In genomic region chr1:166089739-166090138, GRCm38 (mm10) we compare ENCODE assay signal across 14 mouse cellular contexts. TPM values are rescaled to one million over a fixed set of nuclear protein-coding genes. Genes with fewer than 3 reads are reported as not detected.
DNase-seq lines count a peak whose midpoint lies in the region; ATAC-seq and TF ChIP-seq lines count a peak whose summit lies in the region.
"Had no signal": no experiment of that assay in that cellular context is flagged by ENCODE, and none has a peak within 500 bp of the region (broad histone marks: within the 10 kb centered on the region; RNA-seq: fewer than 3 reads in every experiment).

No protein-coding gene starts in this region.

- H3K36me3 ChIP-seq in lung, embryonic 15.5 days = no peaks in the 10 kb centered on the region
- no peaks in the 10 kb centered on the region for H3K36me3 ChIP-seq in embryonic facial prominence, embryonic 10.5 days (replicated peaks)
- no peaks in the 10 kb centered on the region for H3K36me3 ChIP-seq in intestine, embryonic 16.5 days (ENCODE audit: control insufficient read depth, insufficient read depth, low read length)
- H3K36me3 ChIP-seq in midbrain, embryonic 16.5 days (ENCODE audit: control insufficient read depth, insufficient read depth, low read length) = no peaks in the 10 kb centered on the region

- H3K4me3 ChIP-seq in lung, embryonic 15.5 days = no peak overlapping the region
- H3K4me3 ChIP-seq in embryonic facial prominence, embryonic 10.5 days = no peak overlapping the region
- no peak overlapping the region for H3K4me3 ChIP-seq in intestine, embryonic 16.5 days (ENCODE audit: low read length)
- no peak overlapping the region for H3K4me3 ChIP-seq in midbrain, embryonic 16.5 days (ENCODE audit: low read depth, low read length)
- no peak overlapping the region for H3K4me3 ChIP-seq in cerebellum, adult 2 months (replicated peaks; ENCODE audit: insufficient read depth, low read depth, low read length)
- H3K4me3 ChIP-seq: erythroblast, embryonic 14.5 days had no signal

- peak; percentile 49; the same call in 1 of the 2 replicates for ATAC-seq in lung, embryonic 15.5 days (ENCODE audit: borderline replicate concordance, extremely low read depth, low FRiP score, low TSS enrichment)
- ATAC-seq in intestine, embryonic 16.5 days = peak; percentile 26; the same call in 1 of the 2 replicates
- ATAC-seq in midbrain, embryonic 16.5 days = 0 out of 2 replicates have a peak, but pooled peaks have one; percentile 58
- ATAC-seq: liver, postnatal 0 days had no signal

- H3K9me3 ChIP-seq in lung, embryonic 15.5 days = no peaks in the 10 kb centered on the region
- no peaks in the 10 kb centered on the region for H3K9me3 ChIP-seq in embryonic facial prominence, embryonic 10.5 days
- H3K9me3 ChIP-seq in intestine, embryonic 16.5 days (ENCODE audit: control insufficient read depth, low read length) = no peaks in the 10 kb centered on the region
- no peaks in the 10 kb centered on the region for H3K9me3 ChIP-seq in midbrain, embryonic 16.5 days (replicated peaks; ENCODE audit: control insufficient read depth, low read length, poor library complexity, severe bottlenecking)

- TF ChIP-seq CTCF in cerebellum, adult 2 months (IDR thresholded peaks at IDR 0.05; ENCODE audit: borderline replicate concordance, insufficient read depth, low read depth, low read length) = no peak

- H3K9ac ChIP-seq in lung, embryonic 15.5 days = no peak overlapping the region
- H3K9ac ChIP-seq in intestine, embryonic 16.5 days (ENCODE audit: low read depth, low read length) = no peak overlapping the region
- no peak overlapping the region for H3K9ac ChIP-seq in midbrain, embryonic 16.5 days (ENCODE audit: low read depth, low read length)
- H3K9ac ChIP-seq: liver, postnatal 0 days had no signal

- H3K4me1 ChIP-seq in lung, embryonic 15.5 days = no peaks in the 10 kb centered on the region
- peaks cover 17% of the 10 kb centered on the region for H3K4me1 ChIP-seq in embryonic facial prominence, embryonic 10.5 days
- H3K4me1 ChIP-seq in intestine, embryonic 16.5 days (ENCODE audit: control insufficient read depth, insufficient read depth, low read length) = no peaks in the 10 kb centered on the region
- H3K4me1 ChIP-seq in midbrain, embryonic 16.5 days (ENCODE audit: control insufficient read depth, insufficient read depth, low read length) = peaks cover 4% of the 10 kb centered on the region; the same call in 1 of the 2 replicates
- no peaks in the 10 kb centered on the region for H3K4me1 ChIP-seq in cerebellum, adult 2 months (ENCODE audit: control insufficient read depth, insufficient read depth, low read length)

- no peak overlapping the region for H3K4me2 ChIP-seq in lung, embryonic 15.5 days
- no peak overlapping the region for H3K4me2 ChIP-seq in intestine, embryonic 16.5 days (ENCODE audit: low read depth, low read length)
- no peak overlapping the region for H3K4me2 ChIP-seq in midbrain, embryonic 16.5 days (ENCODE audit: low read length)

- DNase-seq in lung, postnatal 25 days (ENCODE audit: low spot score) = no peak
- peak; percentile 10 for DNase-seq in embryonic facial prominence, embryonic 10.5 days (ENCODE audit: low spot score)
- DNase-seq in gastrocnemius, adult 8-10 months (ENCODE audit: low spot score in 2 of 2) = no peak
- no peak for DNase-seq in cerebellum, adult 2 months
- DNase-seq in spleen, adult 18-20 months = no peak
- DNase-seq: cerebellum, adult 11-12 months; heart, postnatal 10 days; liver, postnatal 0 days had no signal

- H3K27me3 ChIP-seq in lung, embryonic 15.5 days = no peaks in the 10 kb centered on the region
- no peaks in the 10 kb centered on the region for H3K27me3 ChIP-seq in embryonic facial prominence, embryonic 10.5 days (replicated peaks; ENCODE audit: low read depth, poor library complexity, severe bottlenecking)
- no peaks in the 10 kb centered on the region for H3K27me3 ChIP-seq in intestine, embryonic 16.5 days (replicated peaks; ENCODE audit: control insufficient read depth, insufficient read depth, low read length)
- H3K27me3 ChIP-seq in midbrain, embryonic 16.5 days (ENCODE audit: control insufficient read depth, insufficient read depth, low read depth, low read length) = no peaks in the 10 kb centered on the region
- H3K27me3 ChIP-seq in cerebellum, adult 2 months (ENCODE audit: control insufficient read depth, insufficient read depth, low read length) = no peaks in the 10 kb centered on the region

- 44% methylated on average over 4 of the region's 4 CpGs for whole genome bisulfite sequencing in lung, embryonic 15.5 days
- 66% methylated on average over 4 of the region's 4 CpGs for WGBS in embryonic facial prominence, embryonic 10.5 days
- WGBS in intestine, embryonic 16.5 days = 37% methylated on average over 4 of the region's 4 CpGs
- 45% methylated on average over 4 of the region's 4 CpGs for WGBS in midbrain, embryonic 16.5 days
- 28% methylated on average over 4 of the region's 4 CpGs for WGBS in cerebellum, adult 2 months

- no peak for TF ChIP-seq POLR2A in cerebellum, adult 2 months (IDR thresholded peaks at IDR 0.05; ENCODE audit: borderline replicate concordance, insufficient read depth, low read length)

- no peak overlapping the region for H3K27ac ChIP-seq in lung, embryonic 15.5 days
- 0 out of 2 replicates have a peak overlapping the region, but pooled peaks have one; percentile 35 for H3K27ac ChIP-seq in embryonic facial prominence, embryonic 10.5 days (replicated peaks)
- H3K27ac ChIP-seq in intestine, embryonic 16.5 days (ENCODE audit: low read length) = no peak overlapping the region
- H3K27ac ChIP-seq in midbrain, embryonic 16.5 days (ENCODE audit: low read length) = no peak overlapping the region
- H3K27ac ChIP-seq in cerebellum, adult 2 months (ENCODE audit: insufficient read depth, low read length) = no peak overlapping the region

RNA-seq across cellular contexts. Expression of gene Dusp27, which starts 38.0 kb away (rescaled TPM):
- 3.3 and 4.5 TPM in 2 replicates for polyA plus RNA-seq in lung, embryonic 15.5 days (2015; fragmentation: Nextera tagmentation; extraction: Ambion mirVana)
- 1.8 and 2.5 TPM in 2 replicates for polyA plus RNA-seq in embryonic facial prominence, embryonic 10.5 days (2016; fragmentation: Nextera tagmentation; extraction: Ambion mirVana)
- polyA plus RNA-seq in intestine, embryonic 16.5 days (2015; fragmentation: Nextera tagmentation; extraction: Ambion mirVana) = 1.5 and 1.7 TPM in 2 replicates
- polyA plus RNA-seq in midbrain, embryonic 16.5 days (2015; fragmentation: Nextera tagmentation; extraction: Ambion mirVana) = 1.2 and 1.3 TPM in 2 replicates
- 10 to 100 TPM; 60.7 to 80.1 (median 69.3) TPM for total RNA-seq in gastrocnemius, adult 8-10 months (2022)
- polyA plus RNA-seq in cerebellum, adult 2 months (2012; rRNA removed) = 0.15 and 0.16 TPM in 2 replicates
- polyA plus RNA-seq: erythroblast, embryonic 14.5 days had no signal

RNA-seq across cellular contexts. Expression of gene Gpa33, which starts 40.3 kb away (rescaled TPM):
- not detected in 2 replicates for polyA plus RNA-seq in lung, embryonic 15.5 days (2015; fragmentation: Nextera tagmentation; extraction: Ambion mirVana)
- 0.11 and 0.15 TPM in 2 replicates for polyA plus RNA-seq in embryonic facial prominence, embryonic 10.5 days (2016; fragmentation: Nextera tagmentation; extraction: Ambion mirVana)
- polyA plus RNA-seq in intestine, embryonic 16.5 days (2015; fragmentation: Nextera tagmentation; extraction: Ambion mirVana) = 79.6 and 86.9 TPM in 2 replicates
- 0.08 TPM in 1 of 2 replicates, not detected in the other for polyA plus RNA-seq in midbrain, embryonic 16.5 days (2015; fragmentation: Nextera tagmentation; extraction: Ambion mirVana)
- not detected for total RNA-seq in gastrocnemius, adult 8-10 months (2022)
- not detected in 2 replicates for polyA plus RNA-seq in cerebellum, adult 2 months (2012; rRNA removed)
- total RNA-seq: gastrocnemius, adult 18-20 months; heart, postnatal 10 days; layer of hippocampus, postnatal 25 days had no signal
- polyA plus RNA-seq: erythroblast, embryonic 14.5 days; liver, postnatal 0 days had no signal

Comparison
In these comparisons a context has a peak if more than half of its experiments do, and no peak if none do; other contexts are left out.
1. RNA of gene Gpa33, which starts 40.3 kb away (polyA plus RNA-seq): 79.6 to 86.9 TPM in intestine, embryonic 16.5 days; 0.11 to 0.15 TPM in embryonic facial prominence, embryonic 10.5 days, 0.08 TPM in midbrain, embryonic 16.5 days, not detected in lung, embryonic 15.5 days and not detected in cerebellum, adult 2 months; every median in the first group is over 10 times any median in the second.
2. Peak in every context shown above with its lines, with median percentiles within 50 percentile points of each other: ATAC-seq.